Mouse (Mus musculus) CH12.LX (cell line): ENCODE measurements at regions not wholly inside any gene's neighbourhood (a gene's known extent, or its start where the extent isn't known, plus 50 kb on each side); places are given as distances from the start of the nearest gene placed in this dataset.

Source experiments
- DNase-seq: peaks from one replicate; pipeline ENCODE4 v3.0.0-alpha.2; 2013; ENCODE audit errors: extremely low read depth
- H3K27ac ChIP-seq: 2 replicates; pipeline ENCODE4 v1.5.1; 2012; ENCODE audit warnings: low read depth, mild to moderate bottlenecking, control low read depth, moderate library complexity; ENCODE audit not compliant: insufficient read depth
- H3K27me3 ChIP-seq: replicated peaks from 2 replicates; pipeline ENCODE3; 2012; ENCODE audit warnings: inconsistent platforms
- H3K36me3 ChIP-seq, 2 experiments: replicated peaks in 1 of 2; 2 replicates each; pipeline versions ENCODE3 to v1.6.1; 2012; ENCODE audit warnings: inconsistent platforms in 1 of 2, low read length in 1 of 2, mild to moderate bottlenecking in 1 of 2, mixed read lengths in 1 of 2, moderate library complexity in 1 of 2; ENCODE audit not compliant: control insufficient read depth in 1 of 2, insufficient read depth in 1 of 2
- H3K4me1 ChIP-seq, 2 experiments: 2 replicates each; pipeline ENCODE4 v1.6.1; 2012; ENCODE audit warnings: inconsistent platforms in 1 of 2, moderate library complexity in 1 of 2; ENCODE audit not compliant: insufficient read depth in 2 of 2, control insufficient read depth in 1 of 2
- H3K4me2 ChIP-seq: 2 replicates; pipeline ENCODE4 v1.6.1; 2012; ENCODE audit warnings: low read depth, mild to moderate bottlenecking, control low read depth; ENCODE audit not compliant: poor library complexity, insufficient read depth, severe bottlenecking
- H3K4me3 ChIP-seq, 3 experiments: fragments of 150-350 bp in 1 of 3; sonication (generic) in 1 of 3; replicated peaks in 1 of 3; 2 replicates each; pipeline versions ENCODE3 to v1.5.1; 2011 to 2012; ENCODE audit warnings: low read depth in 2 of 3, low read length in 2 of 3, mild to moderate bottlenecking in 2 of 3, moderate library complexity in 2 of 3, control low read depth in 1 of 3, improper control_type of control experiment in 1 of 3, inconsistent platforms in 1 of 3, mixed read lengths in 1 of 3; ENCODE audit not compliant: poor library complexity in 1 of 3
- H3K79me2 ChIP-seq: replicated peaks from 2 replicates; pipeline ENCODE4 v1.6.1; 2012; ENCODE audit warnings: mild to moderate bottlenecking, moderate library complexity; ENCODE audit not compliant: control insufficient read depth, poor library complexity, insufficient read depth, severe bottlenecking; ENCODE audit errors: extremely low read depth
- H3K9ac ChIP-seq: 2 replicates; pipeline ENCODE4 v1.6.1; 2012; ENCODE audit warnings: low read depth, mild to moderate bottlenecking, control low read depth, moderate library complexity; ENCODE audit not compliant: insufficient read depth
- H3K9me3 ChIP-seq: replicated peaks from 2 replicates; pipeline ENCODE3; 2012; ENCODE audit warnings: low read length, inconsistent platforms, mixed read lengths
- BHLHE40 ChIP-seq: IDR thresholded peaks from 2 replicates; pipeline ENCODE4 v1.6.1; 2011; ENCODE audit warnings: mild to moderate bottlenecking, low read depth, low read length, improper control_type of control experiment
- CTCF ChIP-seq, 2 experiments: IDR thresholded peaks in 1 of 2; conservative IDR thresholded peaks in 1 of 2; 2 replicates each; pipeline ENCODE4 v1.5.1; 2011 to 2012; ENCODE audit warnings: low read depth in 2 of 2, low read length in 2 of 2, improper control_type of control experiment in 1 of 2, inconsistent platforms in 1 of 2, mild to moderate bottlenecking in 1 of 2, moderate library complexity in 1 of 2
- ELF1 ChIP-seq: IDR thresholded peaks from 2 replicates; pipeline ENCODE4 v1.6.1; 2014; ENCODE audit warnings: low read depth, mild to moderate bottlenecking, inconsistent platforms, low read length, improper control_type of control experiment
- EP300 ChIP-seq: IDR thresholded peaks from 2 replicates; pipeline ENCODE4 v1.6.1; 2011; ENCODE audit warnings: low read length, improper control_type of control experiment
- ETS1 ChIP-seq: conservative IDR thresholded peaks from 2 replicates; pipeline ENCODE4 v1.6.1; 2012; ENCODE audit warnings: low read depth, mild to moderate bottlenecking, inconsistent platforms, low read length, improper control_type of control experiment, moderate library complexity
- HCFC1 ChIP-seq: IDR thresholded peaks from 2 replicates; pipeline ENCODE4 v1.6.1; 2012; ENCODE audit warnings: low read depth, mild to moderate bottlenecking, inconsistent platforms, low read length, improper control_type of control experiment
- IRF4 ChIP-seq: IDR thresholded peaks from 2 replicates; pipeline ENCODE4 v1.6.1; 2014; ENCODE audit warnings: low read depth, mild to moderate bottlenecking, inconsistent platforms, low read length, improper control_type of control experiment
- JUN ChIP-seq: IDR thresholded peaks from 2 replicates; pipeline ENCODE4 v1.6.1; 2011; ENCODE audit warnings: low read depth, mild to moderate bottlenecking, low read length, improper control_type of control experiment, moderate library complexity; ENCODE audit not compliant: insufficient read depth
- MAFK ChIP-seq: IDR thresholded peaks from 2 replicates; pipeline ENCODE4 v1.6.1; 2011; ENCODE audit warnings: low read length, improper control_type of control experiment; ENCODE audit not compliant: insufficient replicate concordance
- MAZ ChIP-seq: IDR thresholded peaks from 2 replicates; pipeline ENCODE4 v1.6.1; 2012; ENCODE audit warnings: low read depth, mild to moderate bottlenecking, inconsistent platforms, low read length, improper control_type of control experiment, moderate library complexity
- MEF2A ChIP-seq: IDR thresholded peaks from 2 replicates; pipeline ENCODE4 v1.6.1; 2014; ENCODE audit warnings: low read depth, mild to moderate bottlenecking, inconsistent platforms, low read length, improper control_type of control experiment, borderline replicate concordance
- MYC ChIP-seq: IDR thresholded peaks from 2 replicates; pipeline ENCODE4 v1.6.1; 2011; ENCODE audit warnings: low read depth, mild to moderate bottlenecking, improper control_type of control experiment, low read length
- NELFE ChIP-seq: IDR thresholded peaks from 2 replicates; pipeline ENCODE4 v1.6.1; 2011; ENCODE audit warnings: low read depth, low read length, improper control_type of control experiment
- NRF1 ChIP-seq: IDR thresholded peaks from 2 replicates; pipeline ENCODE4 v1.6.1; 2014; ENCODE audit warnings: low read depth, mild to moderate bottlenecking, inconsistent platforms, low read length, improper control_type of control experiment, moderate library complexity
- POLR2A ChIP-seq: IDR thresholded peaks from 2 replicates; pipeline ENCODE4 v1.6.1; 2011; ENCODE audit warnings: low read depth, mild to moderate bottlenecking, improper control_type of control experiment, low read length
- POLR2AphosphoS2 ChIP-seq: IDR thresholded peaks from 2 replicates; pipeline ENCODE4 v1.6.1; 2011; ENCODE audit warnings: low read depth, low read length, improper control_type of control experiment
- RAD21 ChIP-seq: IDR thresholded peaks from 2 replicates; pipeline ENCODE4 v1.6.1; 2011; ENCODE audit warnings: low read depth, mild to moderate bottlenecking, low read length, improper control_type of control experiment, moderate library complexity
- RCOR1 ChIP-seq: conservative IDR thresholded peaks from 2 replicates; pipeline ENCODE4 v1.6.1; 2012; ENCODE audit warnings: low read depth, mild to moderate bottlenecking, inconsistent platforms, low read length, improper control_type of control experiment
- TBP ChIP-seq: conservative IDR thresholded peaks from 2 replicates; pipeline ENCODE4 v1.6.1; 2011; ENCODE audit warnings: low read depth, low read length, improper control_type of control experiment
- TCF12 ChIP-seq: IDR thresholded peaks from 2 replicates; pipeline ENCODE4 v1.6.1; 2014; ENCODE audit warnings: low read depth, mild to moderate bottlenecking, inconsistent platforms, low read length, improper control_type of control experiment
- USF1 ChIP-seq: IDR thresholded peaks from 2 replicates; pipeline ENCODE4 v1.6.1; 2014; ENCODE audit warnings: low read depth, mild to moderate bottlenecking, inconsistent platforms, low read length, improper control_type of control experiment
- ZC3H11A ChIP-seq: IDR thresholded peaks from 2 replicates; pipeline ENCODE4 v1.6.1; 2012; ENCODE audit warnings: low read depth, mild to moderate bottlenecking, inconsistent platforms, low read length, improper control_type of control experiment
- dilution Hi-C: fragments of 300-500 bp; cut with MboI; formaldehyde crosslinking; loops from 2 replicates; pipeline ENCODE4 v1.14.3; 2020; ENCODE audit warnings: low sequenced_read_pairs; ENCODE audit not compliant: extremely low pct_unique_long_range_greater_than_20kb, extremely low pct_ligation_motif_present
- in situ Hi-C: fragments of 300-500 bp; cut with MboI; formaldehyde crosslinking; loops from 3 replicates; pipeline ENCODE4 v1.14.3; 2019; ENCODE audit warnings: low sequenced_read_pairs, low pct_ligation_motif_present, low pct_unique_long_range_greater_than_20kb, mixed read lengths

DNA sequence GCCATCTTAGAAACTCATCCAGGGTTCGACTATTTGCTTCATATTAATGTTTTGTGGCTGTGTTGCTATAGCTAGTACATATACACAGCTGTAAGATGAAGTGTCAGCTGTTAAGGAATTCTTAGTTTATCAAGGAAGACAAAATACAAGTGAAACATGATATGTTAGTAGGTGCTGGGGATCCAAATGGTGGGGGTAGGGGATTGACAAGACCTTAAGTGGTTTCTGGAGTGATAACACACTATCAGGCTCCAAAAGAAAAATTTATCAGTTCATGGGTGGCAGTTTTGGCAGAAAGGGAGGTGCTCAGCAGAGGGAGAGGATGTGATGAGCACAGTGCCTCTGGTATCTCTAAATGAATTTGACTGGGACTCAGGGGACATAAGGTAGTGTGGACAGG, 138.7 kb downstream of the Fam76b start:
- TF ChIP-seq POLR2AphosphoS2 = no peak
- no peak for TF ChIP-seq ELF1
- no peak for TF ChIP-seq MEF2A
- TF ChIP-seq RAD21 = no peak
- TF ChIP-seq MAZ = no peak
- TF ChIP-seq TBP = no peak
- TF ChIP-seq ZC3H11A = no peak
- TF ChIP-seq JUN = no peak
- H3K27me3 ChIP-seq = no peaks in the 10 kb centered on the region
- in situ Hi-C loops = no loop called here
- no peak overlapping the region for H3K9ac ChIP-seq
- DNase-seq = no peak
- dilution Hi-C loops = no loop called here
- no peaks in the 10 kb centered on the region for H3K4me1 ChIP-seq
- no peak overlapping the region for H3K4me2 ChIP-seq
- no peaks in the 10 kb centered on the region for H3K36me3 ChIP-seq
- H3K27ac ChIP-seq = no peak overlapping the region
- H3K79me2 ChIP-seq = no peaks in the 10 kb centered on the region; the same call in 1 of the 2 replicates
- H3K9me3 ChIP-seq = no peaks in the 10 kb centered on the region
- no peak overlapping the region for H3K4me3 ChIP-seq

DNA sequence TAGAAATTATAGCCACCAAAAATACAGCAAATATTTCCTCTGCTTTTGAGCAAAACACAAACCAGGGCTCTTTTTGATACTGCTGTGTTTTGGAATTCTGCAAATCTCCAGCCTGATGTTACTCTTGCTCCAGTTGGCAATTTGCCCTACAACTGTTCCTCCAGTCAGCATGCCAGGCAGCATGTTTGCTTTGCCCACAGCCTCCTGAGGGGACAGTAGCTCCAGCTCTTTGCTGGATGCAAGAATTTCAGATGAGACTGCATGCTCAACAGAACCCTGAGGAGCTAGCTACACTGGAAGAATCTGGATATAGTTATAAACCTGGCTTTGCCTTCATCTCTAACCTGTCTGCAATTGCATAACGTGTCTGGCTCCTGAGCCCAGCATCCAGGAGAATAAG, 141.7 kb downstream of the Fam76b start:
- Histone ChIP-seq H3K9ac (no peak overlapping the region), H3K4me3 (no peak overlapping the region), H3K4me2 (no peak overlapping the region), H3K27ac (no peak overlapping the region), H3K4me1 (no peaks in the 10 kb centered on the region), H3K9me3 (no peaks in the 10 kb centered on the region), H3K36me3 (no peaks in the 10 kb centered on the region), H3K79me2 (no peaks in the 10 kb centered on the region; the same call in 1 of the 2 replicates), H3K27me3 (no peaks in the 10 kb centered on the region)
- no peak for TF ChIP-seq ZC3H11A
- no peak for TF ChIP-seq IRF4
- no peak for TF ChIP-seq POLR2A
- TF ChIP-seq MAFK = no peak
- no peak for TF ChIP-seq MYC
- TF ChIP-seq HCFC1 = no peak
- no peak for TF ChIP-seq NELFE
- TF ChIP-seq MEF2A = no peak
- TF ChIP-seq MAZ = no peak
- TF ChIP-seq TCF12 = no peak
- no peak for TF ChIP-seq NRF1
- TF ChIP-seq ETS1 = no peak
- TF ChIP-seq USF1 = no peak
- no peak for TF ChIP-seq BHLHE40
- no peak for TF ChIP-seq CTCF (conservative IDR thresholded peaks at IDR 0.05 in 1 of 2, IDR thresholded peaks at IDR 0.05 in 1 of 2; ENCODE audit: low read depth in 2 of 2, low read length in 2 of 2)
- no peak for TF ChIP-seq RCOR1
- no peak for TF ChIP-seq EP300
- in situ Hi-C loops (no loop called here), dilution Hi-C loops (no loop called here)
- no peak for DNase-seq
